Mouse (Mus musculus): Measurements from ENCODE around the gene F2. TPM values are rescaled to one million over a fixed set of nuclear protein-coding genes. Genes with fewer than 3 reads are reported as not detected.

F2 gene
- 0.51 and 0.66 TPM in 2 replicates for polyA plus RNA-seq (2015; fragmentation: Nextera tagmentation; extraction: Ambion mirVana)

- no peak for ATAC-seq (ENCODE audit: low FRiP score)
- no peak within 1 kb of the TSS for H3K4me3 ChIP-seq (replicated peaks)
- H3K9me3 ChIP-seq (replicated peaks): no peaks in the 10 kb centered on the region
- no peaks in the 10 kb centered on the region for H3K27me3 ChIP-seq (replicated peaks)
- H3K36me3 ChIP-seq: no peaks in the 10 kb centered on the region
- no peak within 1 kb of the TSS for H3K27ac ChIP-seq (replicated peaks)
- H3K9ac ChIP-seq (replicated peaks): no peak within 1 kb of the TSS
- WGBS: 90% methylated on average over 8 of the region's 8 CpGs
- no peak within 1 kb of the TSS for H3K4me2 ChIP-seq
- no peaks in the 10 kb centered on the region for H3K4me1 ChIP-seq
These were observed at the start of gene F2 for GRCm38 (mm10) chr2:91636229-91636628. F2 (minus strand) TSS chr2:91636414.

- no peak overlapping the region for H3K4me3 ChIP-seq (replicated peaks)
- no peak for ATAC-seq (ENCODE audit: low FRiP score)
- H3K4me1 ChIP-seq: no peaks in the 10 kb centered on the region
- no peak overlapping the region for H3K9ac ChIP-seq (replicated peaks)
- H3K27me3 ChIP-seq (replicated peaks): no peaks in the 10 kb centered on the region
- H3K36me3 ChIP-seq: peaks cover 80% of the 10 kb centered on the region
- H3K9me3 ChIP-seq (replicated peaks): no peaks in the 10 kb centered on the region
- no peak overlapping the region for H3K4me2 ChIP-seq
- WGBS: 87% methylated on average over 8 of the region's 8 CpGs
- no peak overlapping the region for H3K27ac ChIP-seq (replicated peaks)
These were observed 47.7 kb upstream of the F2 start for GRCm38 (mm10) chr2:91683919-91684318.

- no peak overlapping the region for H3K4me3 ChIP-seq (replicated peaks)
These were observed 46.6 kb upstream of the F2 start for GRCm38 (mm10) chr2:91682850-91683249.

GRCm38 (mm10) chr2:91676961-91677360, 40.7 kb upstream of the F2 start:
- no peaks in the 10 kb centered on the region for H3K27me3 ChIP-seq (replicated peaks)
- no peak overlapping the region for H3K9ac ChIP-seq (replicated peaks)
- H3K4me3 ChIP-seq (replicated peaks): no peak overlapping the region
- no peak overlapping the region for H3K27ac ChIP-seq (replicated peaks)
- no peak for ATAC-seq (ENCODE audit: low FRiP score)
- H3K9me3 ChIP-seq (replicated peaks): no peaks in the 10 kb centered on the region
- peaks cover 94% of the 10 kb centered on the region for H3K36me3 ChIP-seq
- no peaks in the 10 kb centered on the region for H3K4me1 ChIP-seq
- H3K4me2 ChIP-seq: no peak overlapping the region

More at GRCm38 (mm10) chr2:91682850-91683249, 46.6 kb upstream of the F2 start:
- H3K36me3 ChIP-seq: peaks cover 81% of the 10 kb centered on the region
- no peak overlapping the region for H3K27ac ChIP-seq (replicated peaks)
- no peak overlapping the region for H3K4me2 ChIP-seq
- H3K4me1 ChIP-seq: no peaks in the 10 kb centered on the region
- ATAC-seq (ENCODE audit: low FRiP score): no peak
- WGBS: 62% methylated on average over 4 of the region's 4 CpGs
- no peaks in the 10 kb centered on the region for H3K27me3 ChIP-seq (replicated peaks)
- H3K9ac ChIP-seq (replicated peaks): no peak overlapping the region
- H3K9me3 ChIP-seq (replicated peaks): no peaks in the 10 kb centered on the region

- Histone ChIP-seq H3K4me2 (no peak overlapping the region), H3K9ac (replicated peaks) (no peak overlapping the region), H3K27ac (replicated peaks) (no peak overlapping the region), H3K27me3 (replicated peaks) (no peaks in the 10 kb centered on the region), H3K36me3 (peaks cover 91% of the 10 kb centered on the region), H3K9me3 (replicated peaks) (no peaks in the 10 kb centered on the region), H3K4me1 (no peaks in the 10 kb centered on the region), H3K4me3 (replicated peaks) (no peak overlapping the region)
- 76% methylated on average over 2 of the region's 2 CpGs for WGBS
- no peak for ATAC-seq (ENCODE audit: low FRiP score)
These were observed 40.2 kb upstream of the F2 start for GRCm38 (mm10) chr2:91676420-91676819.

GRCm38 (mm10) chr2:91674895-91675294, 38.7 kb upstream of the F2 start:
- WGBS: 86% methylated on average over 5 of the region's 5 CpGs
- H3K4me3 ChIP-seq (replicated peaks): no peak overlapping the region
- no peaks in the 10 kb centered on the region for H3K9me3 ChIP-seq (replicated peaks)
- H3K27ac ChIP-seq (replicated peaks): no peak overlapping the region
- no peak overlapping the region for H3K9ac ChIP-seq (replicated peaks)
- ATAC-seq (ENCODE audit: low FRiP score): no peak
- H3K27me3 ChIP-seq (replicated peaks): no peaks in the 10 kb centered on the region
- no peak overlapping the region for H3K4me2 ChIP-seq
- no peaks in the 10 kb centered on the region for H3K4me1 ChIP-seq
- H3K36me3 ChIP-seq: peaks cover 89% of the 10 kb centered on the region

- Histone ChIP-seq H3K4me3 (replicated peaks) (no peak overlapping the region), H3K27ac (replicated peaks) (no peak overlapping the region), H3K27me3 (replicated peaks) (no peaks in the 10 kb centered on the region), H3K36me3 (peaks cover 91% of the 10 kb centered on the region), H3K4me2 (no peak overlapping the region), H3K9me3 (replicated peaks) (no peaks in the 10 kb centered on the region), H3K9ac (replicated peaks) (no peak overlapping the region), H3K4me1 (no peaks in the 10 kb centered on the region)
- ATAC-seq (ENCODE audit: low FRiP score): no peak
- 56% methylated on average over 2 of the region's 2 CpGs for WGBS
These were observed 37.4 kb upstream of the F2 start for GRCm38 (mm10) chr2:91673587-91673986.

GRCm38 (mm10) chr2:91670038-91670437, 33.8 kb upstream of the F2 start:
- Histone ChIP-seq H3K27me3 (replicated peaks) (no peaks in the 10 kb centered on the region), H3K9ac (replicated peaks) (no peak overlapping the region), H3K4me2 (no peak overlapping the region), H3K4me3 (replicated peaks) (no peak overlapping the region), H3K9me3 (replicated peaks) (no peaks in the 10 kb centered on the region), H3K4me1 (no peaks in the 10 kb centered on the region), H3K36me3 (peaks cover 83% of the 10 kb centered on the region), H3K27ac (replicated peaks) (no peak overlapping the region)
- 95% methylated on average over 6 of the region's 6 CpGs for WGBS
- no peak for ATAC-seq (ENCODE audit: low FRiP score)

GRCm38 (mm10) chr2:91669326-91669725, 33.1 kb upstream of the F2 start:
- Histone ChIP-seq H3K4me1 (no peaks in the 10 kb centered on the region), H3K27me3 (replicated peaks) (no peaks in the 10 kb centered on the region), H3K9ac (replicated peaks) (no peak overlapping the region), H3K27ac (replicated peaks) (no peak overlapping the region), H3K9me3 (replicated peaks) (no peaks in the 10 kb centered on the region), H3K36me3 (peaks cover 83% of the 10 kb centered on the region), H3K4me3 (replicated peaks) (no peak overlapping the region), H3K4me2 (no peak overlapping the region)
- ATAC-seq (ENCODE audit: low FRiP score): no peak
- WGBS: 95% methylated on average over 8 of the region's 8 CpGs

- no peak overlapping the region for H3K4me3 ChIP-seq (replicated peaks)
- H3K27me3 ChIP-seq (replicated peaks): no peaks in the 10 kb centered on the region
- H3K9ac ChIP-seq (replicated peaks): no peak overlapping the region
- no peaks in the 10 kb centered on the region for H3K4me1 ChIP-seq
- peaks cover 85% of the 10 kb centered on the region for H3K36me3 ChIP-seq
- H3K27ac ChIP-seq (replicated peaks): no peak overlapping the region
- no peak overlapping the region for H3K4me2 ChIP-seq
- ATAC-seq (ENCODE audit: low FRiP score): no peak
- WGBS: 86% methylated on average over 2 of the region's 2 CpGs
- no peaks in the 10 kb centered on the region for H3K9me3 ChIP-seq (replicated peaks)
These were observed 31.5 kb upstream of the F2 start for GRCm38 (mm10) chr2:91667747-91668146.

- no peak for ATAC-seq (ENCODE audit: low FRiP score)
- Histone ChIP-seq H3K4me1 (no peaks in the 10 kb centered on the region), H3K27ac (replicated peaks) (no peak overlapping the region), H3K27me3 (replicated peaks) (no peaks in the 10 kb centered on the region), H3K36me3 (peaks cover 89% of the 10 kb centered on the region), H3K4me2 (no peak overlapping the region), H3K9me3 (replicated peaks) (no peaks in the 10 kb centered on the region), H3K4me3 (replicated peaks) (no peak overlapping the region), H3K9ac (replicated peaks) (no peak overlapping the region)
- 93% methylated on average over 6 of the region's 6 CpGs for WGBS
These were observed 30.2 kb upstream of the F2 start for GRCm38 (mm10) chr2:91666386-91666910.

- no peak overlapping the region for H3K9ac ChIP-seq (replicated peaks)
- H3K27me3 ChIP-seq (replicated peaks): no peaks in the 10 kb centered on the region
- no peak for ATAC-seq (ENCODE audit: low FRiP score)
- no peaks in the 10 kb centered on the region for H3K4me1 ChIP-seq
- no peak overlapping the region for H3K4me3 ChIP-seq (replicated peaks)
- no peak overlapping the region for H3K4me2 ChIP-seq
- H3K9me3 ChIP-seq (replicated peaks): no peaks in the 10 kb centered on the region
- H3K36me3 ChIP-seq: peaks cover 82% of the 10 kb centered on the region
- H3K27ac ChIP-seq (replicated peaks): no peak overlapping the region
These were observed 28.6 kb upstream of the F2 start for GRCm38 (mm10) chr2:91664780-91665179.

- H3K4me1 ChIP-seq: no peaks in the 10 kb centered on the region
- no peak overlapping the region for H3K27ac ChIP-seq (replicated peaks)
- H3K9me3 ChIP-seq (replicated peaks): no peaks in the 10 kb centered on the region
- 97% methylated on average over 6 of the region's 6 CpGs for WGBS
- no peak for ATAC-seq (ENCODE audit: low FRiP score)
- H3K4me3 ChIP-seq (replicated peaks): no peak overlapping the region
- no peaks in the 10 kb centered on the region for H3K27me3 ChIP-seq (replicated peaks)
- H3K9ac ChIP-seq (replicated peaks): no peak overlapping the region
- H3K36me3 ChIP-seq: peaks cover 85% of the 10 kb centered on the region
- no peak overlapping the region for H3K4me2 ChIP-seq
These were observed 24.8 kb upstream of the F2 start for GRCm38 (mm10) chr2:91660981-91661380.

Measured in neural tube, embryonic 15.5 days (tissue).